Mouse (Mus musculus): ENCODE data around the gene Prelid1.

GRCm38 (mm10) chr13:55337341-55337975 is 17.2 kb downstream of the Prelid1 start:
- TF ChIP-seq TAL1 (IDR thresholded peaks at IDR 0.05; ENCODE audit: low read length), result no peak
- no peak for TF ChIP-seq CTCF (IDR thresholded peaks at IDR 0.05 in 2 of 3, conservative IDR thresholded peaks at IDR 0.05 in 1 of 3; ENCODE audit: control insufficient read depth in 1 of 3, insufficient read depth in 1 of 3, low read depth in 2 of 3, low read length in 3 of 3, poor library complexity in 1 of 3, severe bottlenecking in 1 of 3)
- no peak for TF ChIP-seq POLR2A (IDR thresholded peaks at IDR 0.05; ENCODE audit: control insufficient read depth in 1 of 2, insufficient read depth in 1 of 2, low read depth in 1 of 2, low read length in 2 of 2, poor library complexity in 1 of 2)
- TF ChIP-seq EP300 (IDR thresholded peaks at IDR 0.05; ENCODE audit: low read depth in 1 of 2, low read length in 2 of 2), result no peak
- no peak for TF ChIP-seq CHD2 (IDR thresholded peaks at IDR 0.05; ENCODE audit: low read length)
- TF ChIP-seq MXI1 (IDR thresholded peaks at IDR 0.05; ENCODE audit: low read depth, low read length), result no peak

Measured in MEL (cell line).